Mouse (Mus musculus): Measurements from ENCODE around the gene Ero1l. TPM values are rescaled to one million over a fixed set of nuclear protein-coding genes. Genes with fewer than 3 reads are reported as not detected.

The Ero1l gene
- polyA plus RNA-seq, 1 experiment = 9.4 TPM

DNA sequence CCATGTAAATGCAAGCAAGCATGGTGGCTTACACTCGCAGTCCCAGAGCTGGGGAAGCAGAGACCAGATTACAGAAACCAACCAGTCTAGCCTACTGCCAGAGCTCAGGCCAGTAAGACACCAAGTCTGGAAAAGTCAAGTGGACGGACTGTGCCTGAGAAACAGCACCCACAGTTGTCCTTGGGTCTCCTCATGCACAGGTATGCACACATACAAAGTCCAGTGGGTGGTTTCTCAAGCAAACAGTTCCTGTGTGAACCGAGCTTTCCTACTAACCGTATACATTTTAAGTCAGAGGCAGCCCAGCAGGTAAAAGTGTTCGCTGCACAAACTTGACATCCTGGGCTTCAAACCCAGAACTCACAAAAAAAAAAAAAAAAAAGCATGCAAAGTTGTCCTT is 12.7 kb downstream of the Ero1l start:
- DNase-seq = no peak
- H3K27ac ChIP-seq (ENCODE audit: insufficient read depth, low read depth, low read length) = no peak overlapping the region
- H3K36me3 ChIP-seq (ENCODE audit: control insufficient read depth, insufficient read depth, low read length) = peaks cover 2% of the 10 kb centered on the region
- 84% methylated on average over 5 of the region's 5 CpGs for WGBS
- H3K4me1 ChIP-seq (ENCODE audit: control insufficient read depth, insufficient read depth, low read length) = no peaks in the 10 kb centered on the region
- no peak for TF ChIP-seq POLR2A (IDR thresholded peaks at IDR 0.05; ENCODE audit: low read depth, low read length)
- TF ChIP-seq CTCF (conservative IDR thresholded peaks at IDR 0.05; ENCODE audit: insufficient read depth, insufficient read length, low read depth, low read length) = no peak
- no peak overlapping the region for H3K4me3 ChIP-seq (ENCODE audit: insufficient read depth, low read depth, low read length)
- H3K27me3 ChIP-seq (replicated peaks; ENCODE audit: control insufficient read depth, insufficient read depth, low read length) = no peaks in the 10 kb centered on the region

DNA sequence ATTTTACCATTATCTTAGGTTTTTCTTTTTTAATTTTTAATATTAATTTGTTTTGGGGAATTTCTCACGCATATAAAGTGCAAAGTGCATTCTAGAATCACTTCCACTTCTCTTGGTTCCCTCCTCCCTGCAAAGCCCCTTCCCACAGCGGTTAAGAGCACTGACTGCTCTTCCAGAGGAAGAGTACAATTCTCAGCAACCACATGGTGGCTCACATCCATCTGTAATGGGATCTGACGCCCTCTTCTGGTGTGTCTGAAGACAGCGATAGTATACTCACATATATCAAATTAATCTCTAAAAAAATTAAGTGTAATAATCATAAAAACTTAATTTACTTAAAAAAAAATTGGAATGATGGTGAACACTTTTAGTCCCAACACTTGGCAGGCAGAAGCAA is 14.2 kb downstream of the Ero1l start:
- TF ChIP-seq POLR2A (IDR thresholded peaks at IDR 0.05; ENCODE audit: low read depth, low read length) = no peak
- no peak for TF ChIP-seq CTCF (conservative IDR thresholded peaks at IDR 0.05; ENCODE audit: insufficient read depth, insufficient read length, low read depth, low read length)
- WGBS = 79% methylated on average over 4 of the region's 4 CpGs

DNA sequence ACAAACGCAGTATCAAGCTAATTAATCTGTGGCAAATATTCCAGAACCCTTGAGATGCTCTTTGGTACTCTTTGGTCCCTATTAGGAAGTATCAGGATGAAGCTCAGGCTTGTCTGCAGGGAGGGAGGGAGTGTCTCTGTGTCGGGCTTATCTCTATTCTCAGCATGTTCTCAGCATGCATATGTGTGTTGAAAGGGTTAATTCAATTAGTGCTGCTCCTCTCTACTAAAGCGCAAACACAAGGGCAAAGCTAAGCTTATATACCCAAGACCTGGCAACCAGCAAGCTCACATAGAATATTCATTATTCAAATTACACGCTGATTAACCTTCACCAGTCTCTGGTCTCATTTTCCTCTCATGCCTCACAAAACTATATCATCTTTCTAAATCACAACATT is 14.6 kb downstream of the Ero1l start:
- no peak overlapping the region for H3K4me3 ChIP-seq (ENCODE audit: insufficient read depth, low read depth, low read length)
- peaks cover 2% of the 10 kb centered on the region for H3K36me3 ChIP-seq (ENCODE audit: control insufficient read depth, insufficient read depth, low read length)
- TF ChIP-seq CTCF (conservative IDR thresholded peaks at IDR 0.05; ENCODE audit: insufficient read depth, insufficient read length, low read depth, low read length) (no peak), POLR2A (IDR thresholded peaks at IDR 0.05; ENCODE audit: low read depth, low read length) (no peak)
- H3K4me1 ChIP-seq (ENCODE audit: control insufficient read depth, insufficient read depth, low read length) = no peaks in the 10 kb centered on the region
- DNase-seq = no peak
- 84% methylated on average over 4 of the region's 4 CpGs for WGBS
- H3K27ac ChIP-seq (ENCODE audit: insufficient read depth, low read depth, low read length) = no peak overlapping the region
- no peaks in the 10 kb centered on the region for H3K27me3 ChIP-seq (replicated peaks; ENCODE audit: control insufficient read depth, insufficient read depth, low read length)

More for the DNA sequence above, 14.2 kb downstream of the Ero1l start:
- DNase-seq = no peak
- no peak overlapping the region for H3K4me3 ChIP-seq (ENCODE audit: insufficient read depth, low read depth, low read length)
- H3K27me3 ChIP-seq (replicated peaks; ENCODE audit: control insufficient read depth, insufficient read depth, low read length) = no peaks in the 10 kb centered on the region
- H3K36me3 ChIP-seq (ENCODE audit: control insufficient read depth, insufficient read depth, low read length) = peaks cover 2% of the 10 kb centered on the region
- H3K4me1 ChIP-seq (ENCODE audit: control insufficient read depth, insufficient read depth, low read length) = no peaks in the 10 kb centered on the region
- no peak overlapping the region for H3K27ac ChIP-seq (ENCODE audit: insufficient read depth, low read depth, low read length)

DNA sequence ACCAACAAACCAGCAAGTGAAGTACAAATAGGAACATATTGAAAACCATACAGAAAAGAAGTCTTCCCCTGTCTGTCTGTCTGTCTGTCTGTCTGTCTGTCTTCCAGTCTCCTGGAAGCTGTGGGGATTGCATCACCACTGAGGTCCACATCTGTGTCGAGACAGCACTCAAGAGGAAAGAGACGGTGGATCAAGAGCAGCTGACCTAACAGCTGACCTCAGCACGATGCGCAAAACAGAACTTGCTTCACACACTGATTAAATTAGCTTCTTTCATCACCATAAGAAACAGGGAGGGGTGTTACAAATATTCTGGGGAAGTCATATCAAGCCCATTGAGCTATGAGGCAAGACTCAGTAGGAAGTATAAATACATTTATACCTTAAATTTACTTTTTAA is 27.0 kb downstream of the Ero1l start:
- DNase-seq = no peak
- TF ChIP-seq CTCF (conservative IDR thresholded peaks at IDR 0.05; ENCODE audit: insufficient read depth, insufficient read length, low read depth, low read length) (no peak), POLR2A (IDR thresholded peaks at IDR 0.05; ENCODE audit: low read depth, low read length) (no peak)
- 84% methylated on average over 4 of the region's 4 CpGs for WGBS
- no peaks in the 10 kb centered on the region; the same call in none of the 2 replicates for H3K36me3 ChIP-seq (ENCODE audit: control insufficient read depth, insufficient read depth, low read length)
- H3K27ac ChIP-seq (ENCODE audit: insufficient read depth, low read depth, low read length) = no peak overlapping the region
- no peak overlapping the region for H3K4me3 ChIP-seq (ENCODE audit: insufficient read depth, low read depth, low read length)
- H3K4me1 ChIP-seq (ENCODE audit: control insufficient read depth, insufficient read depth, low read length) = no peaks in the 10 kb centered on the region
- no peaks in the 10 kb centered on the region for H3K27me3 ChIP-seq (replicated peaks; ENCODE audit: control insufficient read depth, insufficient read depth, low read length)

DNA sequence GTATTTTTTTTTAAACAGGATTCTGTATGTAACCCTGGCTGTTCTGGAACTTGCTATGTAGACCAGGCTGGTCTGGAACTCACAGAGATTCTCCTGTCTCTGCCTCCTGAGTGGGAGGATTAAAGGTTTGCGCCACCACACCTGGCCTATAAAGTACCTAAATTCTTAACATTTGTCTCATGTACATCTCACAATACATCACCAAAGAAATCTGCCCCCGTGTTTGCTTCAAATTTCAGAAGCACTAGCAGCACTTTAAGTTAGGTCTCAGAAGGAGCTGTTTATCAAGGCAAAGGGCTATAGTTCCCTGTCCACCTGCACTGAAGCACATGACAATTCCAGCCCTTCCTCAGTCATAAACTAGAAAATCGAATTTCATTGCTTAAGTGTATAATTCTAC is 36.5 kb downstream of the Ero1l start:
- Histone ChIP-seq H3K36me3 (ENCODE audit: control insufficient read depth, insufficient read depth, low read length) (no peaks in the 10 kb centered on the region; the same call in 1 of the 2 replicates), H3K27ac (ENCODE audit: insufficient read depth, low read depth, low read length) (no peak overlapping the region), H3K4me1 (ENCODE audit: control insufficient read depth, insufficient read depth, low read length) (no peaks in the 10 kb centered on the region), H3K4me3 (ENCODE audit: insufficient read depth, low read depth, low read length) (no peak overlapping the region), H3K27me3 (replicated peaks; ENCODE audit: control insufficient read depth, insufficient read depth, low read length) (no peaks in the 10 kb centered on the region)
- no peak for TF ChIP-seq CTCF (conservative IDR thresholded peaks at IDR 0.05; ENCODE audit: insufficient read depth, insufficient read length, low read depth, low read length)
- TF ChIP-seq POLR2A (IDR thresholded peaks at IDR 0.05; ENCODE audit: low read depth, low read length) = no peak
- DNase-seq = no peak
- 86% methylated on average over 3 of the region's 3 CpGs for WGBS

DNA sequence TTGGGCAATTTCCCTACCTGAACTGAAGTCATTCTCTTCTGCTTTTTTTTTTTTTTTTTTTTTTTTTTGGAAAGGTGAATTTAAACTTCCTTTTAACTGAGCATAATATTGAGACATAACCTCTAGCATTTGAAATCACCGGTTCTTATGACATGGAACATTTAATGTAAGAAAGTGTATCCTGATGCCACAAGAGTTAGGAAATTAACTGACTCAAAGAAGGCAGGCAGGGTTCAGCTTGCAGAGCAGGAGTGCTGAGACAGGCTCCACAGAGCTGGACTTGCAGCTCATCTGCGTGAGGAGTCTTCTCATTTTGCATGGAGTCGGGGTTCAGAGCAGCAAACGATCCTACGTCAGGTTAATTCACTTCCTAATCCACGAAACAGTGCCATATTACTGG is 42.8 kb downstream of the Ero1l start:
- TF ChIP-seq CTCF (conservative IDR thresholded peaks at IDR 0.05; ENCODE audit: insufficient read depth, insufficient read length, low read depth, low read length) = no peak
- TF ChIP-seq POLR2A (IDR thresholded peaks at IDR 0.05; ENCODE audit: low read depth, low read length) = no peak
- H3K4me3 ChIP-seq (ENCODE audit: insufficient read depth, low read depth, low read length) = no peak overlapping the region
- no peaks in the 10 kb centered on the region for H3K4me1 ChIP-seq (ENCODE audit: control insufficient read depth, insufficient read depth, low read length)
- no peak for DNase-seq
- no peaks in the 10 kb centered on the region for H3K36me3 ChIP-seq (ENCODE audit: control insufficient read depth, insufficient read depth, low read length)
- WGBS = 78% methylated on average over 6 of the region's 6 CpGs
- H3K27me3 ChIP-seq (replicated peaks; ENCODE audit: control insufficient read depth, insufficient read depth, low read length) = no peaks in the 10 kb centered on the region
- no peak overlapping the region for H3K27ac ChIP-seq (ENCODE audit: insufficient read depth, low read depth, low read length)

DNA sequence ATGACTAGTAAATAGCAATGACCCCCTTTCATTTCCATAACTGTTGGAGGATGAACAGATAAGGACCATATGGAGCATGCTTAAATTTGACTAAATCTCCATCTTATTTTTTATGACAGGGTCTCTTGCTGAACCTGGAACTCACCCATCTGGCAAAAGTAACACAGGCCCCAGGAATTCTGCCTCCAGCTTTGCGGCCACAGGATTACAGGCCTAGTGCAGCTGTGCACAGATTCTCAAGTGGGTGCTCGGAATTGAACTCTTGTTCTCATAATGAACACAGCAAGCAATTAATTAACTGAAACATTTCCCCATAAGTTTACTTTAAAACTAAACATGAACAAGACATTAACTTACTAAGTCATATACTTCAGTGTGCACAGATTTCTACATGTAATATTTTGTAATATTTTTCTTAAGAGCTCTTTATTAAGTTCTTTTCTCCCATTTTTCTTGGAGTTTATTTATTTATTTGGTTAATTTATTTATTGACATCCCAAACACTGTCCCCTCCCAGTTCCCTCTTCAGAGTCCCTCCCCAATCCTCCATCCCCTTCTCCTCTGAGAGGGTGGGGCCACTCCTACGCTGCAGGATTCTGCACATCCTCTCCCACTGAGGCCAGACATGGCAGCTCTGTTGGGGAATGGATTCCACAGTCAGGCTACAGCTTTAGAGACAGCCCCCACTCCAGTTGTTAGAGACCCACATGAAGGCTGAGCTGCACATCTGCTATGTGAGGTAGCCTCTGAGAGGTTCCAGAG is 54.6 kb downstream of the Ero1l start:
- no peak for DNase-seq
- no peak overlapping the region for H3K27ac ChIP-seq (ENCODE audit: insufficient read depth, low read depth, low read length)
- no peaks in the 10 kb centered on the region for H3K27me3 ChIP-seq (replicated peaks; ENCODE audit: control insufficient read depth, insufficient read depth, low read length)
- H3K4me3 ChIP-seq (ENCODE audit: insufficient read depth, low read depth, low read length) = no peak overlapping the region
- no peaks in the 10 kb centered on the region for H3K4me1 ChIP-seq (ENCODE audit: control insufficient read depth, insufficient read depth, low read length)
- 87% methylated on average over 3 of the region's 3 CpGs for WGBS
- TF ChIP-seq POLR2A (IDR thresholded peaks at IDR 0.05; ENCODE audit: low read depth, low read length) (no peak), CTCF (conservative IDR thresholded peaks at IDR 0.05; ENCODE audit: insufficient read depth, insufficient read length, low read depth, low read length) (no peak)
- no peaks in the 10 kb centered on the region for H3K36me3 ChIP-seq (ENCODE audit: control insufficient read depth, insufficient read depth, low read length)
